Mouse (Mus musculus) heart, adult 2 months (tissue): Measurements from ENCODE around the gene Sap30. TPM values are rescaled to one million over a fixed set of nuclear protein-coding genes. Genes with fewer than 3 reads are reported as not detected.
"Not testable (repeated sequence)": the region's sequence is repeated elsewhere in the genome, so short reads cannot be mapped to it uniquely, and the experiment has no call there.

Experiments
- DNase-seq, 2 experiments: peaks; one replicate each; pipeline ENCODE4 v3.0.0; 2021
- H3K27ac ChIP-seq: fragments of 200-600 bp; 2 replicates; pipeline ENCODE4 v1.8.1; 2022
- H3K27me3 ChIP-seq: fragments of 200-500 bp; 2 replicates; pipeline ENCODE4 v1.6.1; 2012; ENCODE audit warnings: mild to moderate bottlenecking, low read length, inconsistent platforms, mixed read lengths; ENCODE audit not compliant: control insufficient read depth, insufficient read depth
- H3K36me3 ChIP-seq: fragments of 200-500 bp; 2 replicates; pipeline ENCODE4 v1.6.1; 2012; ENCODE audit warnings: low read length, inconsistent platforms; ENCODE audit not compliant: control insufficient read depth, insufficient read depth
- H3K4me1 ChIP-seq: fragments of 200-500 bp; 2 replicates; pipeline ENCODE4 v1.6.1; 2011; ENCODE audit warnings: low read length; ENCODE audit not compliant: control insufficient read depth, insufficient read depth
- H3K4me3 ChIP-seq: fragments of 200-600 bp; 2 replicates; pipeline ENCODE4 v1.8.1; 2022
- H3K79me2 ChIP-seq: fragments of 200-500 bp; replicated peaks from 2 replicates; pipeline ENCODE4 v1.6.1; 2012; ENCODE audit warnings: mild to moderate bottlenecking, inconsistent platforms, low read length, moderate library complexity, mixed read lengths; ENCODE audit not compliant: control insufficient read depth, insufficient read depth
- H3K9ac ChIP-seq: fragments of 200-500 bp; 2 replicates; pipeline ENCODE4 v1.6.1; 2012; ENCODE audit warnings: low read depth, mild to moderate bottlenecking, control low read depth, inconsistent platforms, low read length, mixed read lengths
- CTCF ChIP-seq: fragments of 200-600 bp; IDR thresholded peaks from 2 replicates; pipeline ENCODE4 v1.8.1; 2022; ENCODE audit warnings: antibody characterized with exemption, mild to moderate bottlenecking, moderate library complexity
- EP300 ChIP-seq: fragments of 200-500 bp; IDR thresholded peaks from 2 replicates; pipeline ENCODE4 v1.6.1; 2011; ENCODE audit warnings: low read depth, low read length, control low read depth; ENCODE audit not compliant: insufficient read depth
- POLR2A ChIP-seq: fragments of 200-500 bp; IDR thresholded peaks from 2 replicates; pipeline ENCODE4 v1.6.1; 2011; ENCODE audit warnings: mild to moderate bottlenecking, low read depth, low read length, control low read depth; ENCODE audit not compliant: insufficient read depth
- WGBS: fragments of 180-500 bp; shearing (Covaris S2); methylation state at CpG from one replicate; pipeline ENCODE4 v1.1.7; 2018; 5-methylcytosine and 5-hydroxymethylcytosine counted together
- intact Hi-C: fragments of 180-260 bp; cut with DNase I; formaldehyde crosslinking; loops from one replicate; pipeline ENCODE4 v1.15.1; 2025
- polyA plus RNA-seq: library from polyadenylated mRNA; depleted of rRNA; stranded (reverse); fragments of >200 nt; gene quantifications from 2 replicates; pipeline ENCODE4 v1.2.3, GENCODE M21; 2012
- total RNA-seq, 2 experiments: library from RNA; stranded (reverse); gene quantifications; 2 replicates each; pipeline ENCODE4 v1.2.3; 2021

Gene Sap30
- total and polyA plus RNA-seq, 3 experiments, result 5.1 to 13.8 (median 11.6) TPM

GRCm38 (mm10) chr8:57455765-57456164 is 31.9 kb downstream of the Sap30 start, which contains the start of gene Scrg1:
TSS of gene Scrg1 (plus strand) at chr8:57455923.
- Histone ChIP-seq H3K4me3 (no peak within 1 kb of the TSS), H3K27ac (no peak within 1 kb of the TSS), H3K4me1 (no peaks in the 10 kb centered on the region), H3K9ac (no peak within 1 kb of the TSS), H3K36me3 (no peaks in the 10 kb centered on the region), H3K79me2 (no peaks in the 10 kb centered on the region), H3K27me3 (no peaks in the 10 kb centered on the region)
- WGBS, result 80% methylated on average over 3 of the region's 3 CpGs
- TF ChIP-seq EP300, result no peak
- no peak for TF ChIP-seq CTCF
- TF ChIP-seq POLR2A, result no peak
- DNase-seq, result no peak
- intact Hi-C loops, result no loop called here

GRCm38 (mm10) chr8:57453361-57453760 is 34.3 kb downstream of the Sap30 start:
- 88% methylated on average over 2 of the region's 2 CpGs for WGBS
- TF ChIP-seq POLR2A (no peak), CTCF (no peak), EP300 (no peak)
- H3K79me2 ChIP-seq, result no peaks in the 10 kb centered on the region
- H3K4me3 ChIP-seq, result no peak overlapping the region
- no peak for DNase-seq
- no peaks in the 10 kb centered on the region for H3K4me1 ChIP-seq
- intact Hi-C loops, result no loop called here
- no peaks in the 10 kb centered on the region for H3K27me3 ChIP-seq
- H3K36me3 ChIP-seq, result no peaks in the 10 kb centered on the region
- H3K9ac ChIP-seq, result no peak overlapping the region
- no peak overlapping the region for H3K27ac ChIP-seq

DNA sequence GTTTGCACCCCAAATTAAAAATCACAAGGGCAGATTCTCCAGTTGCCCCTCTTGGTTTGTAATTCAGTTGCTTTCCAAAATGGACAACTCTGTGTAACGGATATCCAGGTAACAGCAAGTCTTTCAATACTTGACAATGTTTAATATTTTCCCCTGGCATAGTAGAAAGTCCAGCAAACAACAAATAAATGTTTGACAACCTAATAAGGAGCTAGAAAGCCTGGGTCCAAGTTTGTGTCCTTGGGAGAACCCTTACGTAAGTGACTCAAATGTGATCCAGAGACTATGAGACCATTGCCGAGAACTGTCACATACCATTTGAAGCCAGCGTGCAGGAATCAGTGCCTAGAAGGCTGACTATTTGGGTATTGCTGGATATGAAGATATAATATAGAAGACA is 35.8 kb downstream of the Sap30 start:
- Histone ChIP-seq H3K27me3 (no peaks in the 10 kb centered on the region), H3K36me3 (no peaks in the 10 kb centered on the region), H3K4me1 (no peaks in the 10 kb centered on the region), H3K27ac (no peak overlapping the region), H3K4me3 (no peak overlapping the region), H3K9ac (no peak overlapping the region), H3K79me2 (no peaks in the 10 kb centered on the region)
- DNase-seq, result no peak
- intact Hi-C loops, result no loop called here
- TF ChIP-seq EP300, result no peak
- TF ChIP-seq CTCF, result no peak
- TF ChIP-seq POLR2A, result no peak
- WGBS, result 96% methylated on average over 4 of the region's 4 CpGs

DNA sequence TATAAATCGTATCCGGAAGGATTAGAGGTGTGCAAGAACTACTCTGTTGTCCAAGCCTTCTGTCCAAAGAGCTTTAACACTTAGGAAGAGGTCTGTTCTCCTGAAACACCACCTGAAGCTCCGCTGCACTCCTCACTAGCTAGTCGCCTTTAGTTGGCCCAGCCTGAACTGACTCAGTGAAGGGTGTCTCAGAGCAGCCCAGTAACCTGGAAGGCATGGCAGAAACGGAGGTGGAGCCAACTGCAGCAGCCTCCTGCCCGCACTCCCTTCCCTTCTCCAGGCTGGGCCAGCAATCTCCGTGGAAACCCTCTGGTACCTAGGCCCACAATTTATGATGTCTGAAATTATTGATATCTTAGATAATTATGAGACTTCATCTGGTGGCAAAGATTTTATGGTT is 36.9 kb downstream of the Sap30 start:
- intact Hi-C loops, result no loop called here
- Histone ChIP-seq H3K27ac (no peak overlapping the region), H3K36me3 (no peaks in the 10 kb centered on the region), H3K4me3 (no peak overlapping the region), H3K9ac (no peak overlapping the region), H3K4me1 (no peaks in the 10 kb centered on the region), H3K27me3 (no peaks in the 10 kb centered on the region), H3K79me2 (no peaks in the 10 kb centered on the region)
- no peak for TF ChIP-seq CTCF
- TF ChIP-seq POLR2A, result no peak
- no peak for TF ChIP-seq EP300
- WGBS, result 87% methylated on average over 7 of the region's 7 CpGs
- no peak for DNase-seq

DNA sequence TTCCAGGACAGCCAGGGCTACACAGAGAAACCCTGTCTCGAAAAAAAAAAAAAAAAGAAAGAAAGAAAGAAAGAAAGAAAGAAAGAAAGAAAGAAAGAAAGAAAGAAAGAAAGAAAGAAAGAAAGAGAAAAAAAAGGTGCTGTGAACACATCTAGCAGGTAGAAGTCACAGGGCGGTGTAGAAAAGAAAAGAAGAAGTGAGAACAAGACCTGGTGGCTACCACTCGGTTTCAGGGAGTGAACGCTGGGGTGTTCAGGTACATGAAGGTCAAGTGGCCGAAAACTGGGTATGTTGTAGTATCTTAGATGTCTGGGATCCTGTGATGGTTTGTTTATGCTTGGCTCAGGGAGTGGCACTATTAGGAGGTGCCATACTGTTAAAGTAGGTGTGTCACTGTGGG is 41.8 kb downstream of the Sap30 start:
- H3K79me2 ChIP-seq, H3K9ac ChIP-seq, H3K27me3 ChIP-seq, DNase-seq, H3K36me3 ChIP-seq, H3K4me3 ChIP-seq, H3K4me1 ChIP-seq, H3K27ac ChIP-seq, intact Hi-C loops: not testable (repeated sequence)
- WGBS, result 85% methylated on average over 5 of the region's 5 CpGs

GRCm38 (mm10) chr8:57443289-57443688 is 44.4 kb downstream of the Sap30 start:
- Histone ChIP-seq H3K9ac (no peak overlapping the region), H3K36me3 (no peaks in the 10 kb centered on the region), H3K79me2 (no peaks in the 10 kb centered on the region), H3K27me3 (no peaks in the 10 kb centered on the region), H3K4me3 (no peak overlapping the region), H3K4me1 (no peaks in the 10 kb centered on the region), H3K27ac (no peak overlapping the region)
- TF ChIP-seq EP300, result no peak
- TF ChIP-seq CTCF, result no peak
- TF ChIP-seq POLR2A, result no peak
- no peak for DNase-seq
- WGBS, result 66% methylated on average over 4 of the region's 4 CpGs
- intact Hi-C loops, result no loop called here

DNA sequence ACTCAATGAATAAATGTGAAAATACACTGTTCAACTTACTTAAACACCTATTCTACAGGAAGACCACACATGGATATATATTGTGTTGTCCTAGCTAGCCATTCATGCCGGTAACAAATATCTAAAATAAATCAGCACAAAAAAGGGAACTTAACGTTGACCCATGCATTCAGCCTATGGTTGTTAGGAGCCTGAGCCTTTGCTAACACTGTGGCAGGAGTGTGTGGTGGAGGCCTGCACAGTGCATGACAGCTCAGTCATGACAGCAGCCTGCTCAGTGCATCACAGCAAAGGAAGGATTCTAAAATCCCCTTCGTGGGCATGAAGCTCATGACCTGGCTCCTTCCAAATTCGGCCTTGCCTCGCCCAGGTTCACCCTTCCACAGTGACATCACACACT is 46.1 kb downstream of the Sap30 start:
- H3K9ac ChIP-seq, result no peak overlapping the region
- H3K4me3 ChIP-seq, result no peak overlapping the region
- no peak overlapping the region for H3K27ac ChIP-seq
- intact Hi-C loops, result no loop called here
- no peak for DNase-seq
- H3K27me3 ChIP-seq, result no peaks in the 10 kb centered on the region
- H3K36me3 ChIP-seq, result no peaks in the 10 kb centered on the region
- no peaks in the 10 kb centered on the region for H3K79me2 ChIP-seq
- WGBS, result 88% methylated on average over 5 of the region's 5 CpGs
- TF ChIP-seq POLR2A (no peak), EP300 (no peak), CTCF (no peak)
- H3K4me1 ChIP-seq, result no peaks in the 10 kb centered on the region
